Mouse (Mus musculus): ENCODE results near the gene Ttc27. TPM values are rescaled to one million over a fixed set of nuclear protein-coding genes. Genes with fewer than 3 reads are reported as not detected.

Gene Ttc27
- polyA plus RNA-seq, 1 experiment = 21.1 TPM

DNA sequence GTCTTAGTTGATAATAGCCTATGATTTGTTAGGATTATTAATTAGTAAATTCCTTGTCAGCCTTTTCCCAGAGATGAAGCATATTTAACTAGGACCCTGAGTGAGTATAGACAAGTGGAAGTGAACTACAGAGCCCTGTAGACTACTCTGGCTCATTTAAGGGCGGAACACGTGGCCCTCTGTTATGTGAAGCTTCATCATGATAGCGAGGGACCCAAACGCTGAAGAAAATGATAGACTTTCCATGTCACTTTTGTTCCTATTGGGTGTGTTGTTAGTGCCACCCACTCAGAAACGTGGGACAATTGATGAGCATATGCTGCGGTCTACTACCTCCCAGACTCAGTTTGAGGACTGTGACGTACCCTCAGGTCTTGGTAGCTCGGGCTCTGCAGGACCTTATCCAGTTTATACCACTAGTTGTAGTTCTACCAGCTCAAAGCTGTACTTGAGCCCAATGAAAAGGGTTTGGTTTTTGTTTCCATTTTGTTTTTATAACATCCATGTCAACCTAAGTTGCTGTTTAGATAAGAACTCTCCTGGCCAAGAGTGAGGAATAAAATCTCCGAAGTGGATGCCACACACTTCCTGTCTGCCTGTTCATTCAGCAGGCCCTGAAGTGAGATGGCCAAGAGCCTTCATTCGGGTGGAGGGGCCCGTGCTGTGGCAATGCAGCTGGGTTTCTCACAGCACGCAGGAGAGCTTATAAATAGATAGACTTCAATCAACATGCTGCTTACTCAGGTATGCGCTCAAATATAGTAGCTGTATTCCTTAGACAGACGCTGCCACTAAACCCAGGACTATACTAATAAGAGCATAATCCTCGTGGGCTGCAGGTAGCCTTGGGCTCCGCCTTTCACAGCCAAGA, 148.4 kb downstream of the Ttc27 start:
- H3K4me3 ChIP-seq (ENCODE audit: insufficient read depth, poor library complexity, severe bottlenecking) = no peak overlapping the region
- TF ChIP-seq CTCF (IDR thresholded peaks at IDR 0.05; ENCODE audit: control insufficient read depth, insufficient read depth, insufficient read length) (no peak), MAX (IDR thresholded peaks at IDR 0.05) (no peak), FOSL1 (IDR thresholded peaks at IDR 0.05; ENCODE audit: insufficient read depth, low read length, poor library complexity, severe bottlenecking) (no peak), USF1 (IDR thresholded peaks at IDR 0.05; ENCODE audit: low read depth) (no peak), CEBPB (IDR thresholded peaks at IDR 0.05; ENCODE audit: low read depth) (no peak), MYOD1 (IDR thresholded peaks at IDR 0.05; ENCODE audit: control insufficient read depth, insufficient read length, low read depth) (no peak), MYOG (IDR thresholded peaks at IDR 0.05; ENCODE audit: control insufficient read depth, extremely low read depth, insufficient read length) (no peak)

DNA sequence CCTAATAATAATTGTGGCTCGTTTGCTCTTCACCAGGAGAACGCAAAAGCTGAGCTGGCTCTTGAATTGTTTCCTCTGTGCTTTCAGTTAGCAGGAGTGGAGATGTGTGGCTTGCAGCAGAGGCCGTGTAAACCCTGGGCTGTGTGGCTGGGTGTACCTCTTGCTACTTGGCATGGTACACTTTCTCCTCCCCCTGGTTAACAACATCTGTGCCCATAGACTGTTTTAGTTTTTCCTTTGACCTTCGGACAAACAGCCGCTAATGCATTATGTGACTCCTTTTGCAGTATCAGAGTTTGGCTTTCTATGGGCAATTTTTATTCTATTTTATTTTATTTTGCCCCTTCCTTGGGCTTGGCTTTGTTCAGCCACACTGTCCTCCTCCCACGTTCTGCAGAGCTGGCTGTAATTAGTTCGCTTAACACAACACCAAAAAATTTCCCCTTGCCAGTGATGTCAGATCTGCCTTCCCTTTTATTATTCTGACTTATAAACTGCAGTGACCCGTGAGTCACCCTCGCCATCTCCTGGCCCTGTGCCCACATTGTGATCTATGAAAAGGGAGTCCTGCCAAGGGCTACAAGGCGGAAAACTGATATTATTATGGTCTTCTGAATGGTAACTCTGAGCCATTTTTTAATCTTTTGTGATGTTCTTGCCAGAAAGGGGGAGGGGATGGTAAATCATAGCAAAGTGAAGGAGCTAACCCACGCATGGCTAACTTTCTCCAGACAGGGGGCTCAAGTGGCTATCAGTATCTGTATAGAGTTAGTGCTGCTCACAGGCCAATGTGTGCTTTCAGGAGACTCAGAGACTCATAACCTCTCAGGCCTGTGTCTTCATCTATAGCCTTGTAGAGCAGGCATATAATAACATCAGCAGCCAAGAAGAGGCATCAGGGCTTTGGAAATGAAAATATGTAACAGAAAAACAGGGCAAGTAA, 149.3 kb downstream of the Ttc27 start:
- Histone ChIP-seq H3K4me3 (ENCODE audit: insufficient read depth, poor library complexity, severe bottlenecking) (no peak overlapping the region), H3K79me2 (ENCODE audit: control insufficient read depth, insufficient read depth) (no peaks in the 10 kb centered on the region), H3K79me3 (ENCODE audit: low read depth) (no peaks in the 10 kb centered on the region), H3K36me3 (ENCODE audit: control insufficient read depth, insufficient read depth) (no peaks in the 10 kb centered on the region), H3ac (ENCODE audit: control insufficient read depth, insufficient read length, low read depth) (no peak overlapping the region), H3K27me3 (ENCODE audit: control insufficient read depth, insufficient read depth, insufficient read length) (no peaks in the 10 kb centered on the region)
- no peak for TF ChIP-seq MYOG (IDR thresholded peaks at IDR 0.05; ENCODE audit: control insufficient read depth, extremely low read depth, insufficient read length)
- peak; percentile 29 for TF ChIP-seq FOSL1 (IDR thresholded peaks at IDR 0.05; ENCODE audit: insufficient read depth, low read length, poor library complexity, severe bottlenecking)
- TF ChIP-seq USF1 (IDR thresholded peaks at IDR 0.05; ENCODE audit: low read depth) = no peak
- no peak for TF ChIP-seq CEBPB (IDR thresholded peaks at IDR 0.05; ENCODE audit: low read depth)
- no peak for TF ChIP-seq MYOD1 (IDR thresholded peaks at IDR 0.05; ENCODE audit: control insufficient read depth, insufficient read length, low read depth)

More for the DNA sequence above, 148.4 kb downstream of the Ttc27 start:
- no peak overlapping the region for H3ac ChIP-seq (ENCODE audit: control insufficient read depth, insufficient read length, low read depth)
- H3K27me3 ChIP-seq (ENCODE audit: control insufficient read depth, insufficient read depth, insufficient read length) = no peaks in the 10 kb centered on the region
- no peaks in the 10 kb centered on the region for H3K79me2 ChIP-seq (ENCODE audit: control insufficient read depth, insufficient read depth)
- H3K36me3 ChIP-seq (ENCODE audit: control insufficient read depth, insufficient read depth) = no peaks in the 10 kb centered on the region
- H3K79me3 ChIP-seq (ENCODE audit: low read depth) = no peaks in the 10 kb centered on the region

DNA sequence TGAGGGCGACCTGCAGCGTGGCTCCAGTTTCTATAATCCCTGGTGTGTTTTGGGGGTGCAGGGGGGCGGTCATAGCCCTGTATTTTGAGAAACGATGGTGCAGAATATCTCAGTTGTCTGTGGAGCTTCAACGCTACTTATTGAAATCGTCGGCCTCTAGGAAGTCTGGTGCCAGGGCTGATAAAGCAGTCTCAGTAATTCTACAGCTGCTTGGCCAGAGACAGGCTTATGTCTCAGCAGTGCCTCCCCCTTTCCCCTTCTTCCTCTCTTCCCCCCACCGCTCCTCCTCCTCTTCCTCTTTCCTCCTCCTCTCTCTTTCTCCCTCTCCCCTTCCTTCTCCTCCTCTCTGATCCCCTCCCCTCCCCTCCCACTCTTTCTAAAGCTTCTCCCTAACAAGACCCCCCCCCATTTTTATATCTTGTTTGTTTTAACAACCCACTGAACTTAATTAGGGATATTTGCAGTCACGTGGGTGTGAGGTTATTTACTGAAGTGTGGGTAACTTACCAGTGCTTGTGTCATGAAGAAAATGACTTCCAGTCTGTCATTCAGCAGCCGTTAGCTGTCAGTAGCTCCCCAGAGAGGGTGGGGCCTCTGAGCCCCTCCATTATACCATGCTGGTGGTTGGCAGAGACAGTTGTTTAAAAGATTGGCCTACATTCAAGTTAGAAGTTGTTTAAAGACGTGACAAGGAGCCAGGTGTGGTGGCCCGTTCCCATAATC, 150.8 kb downstream of the Ttc27 start:
- TF ChIP-seq CEBPB (IDR thresholded peaks at IDR 0.05; ENCODE audit: low read depth) = no peak
- TF ChIP-seq USF1 (IDR thresholded peaks at IDR 0.05; ENCODE audit: low read depth) = no peak
- no peak for TF ChIP-seq FOSL1 (IDR thresholded peaks at IDR 0.05; ENCODE audit: insufficient read depth, low read length, poor library complexity, severe bottlenecking)
- Histone ChIP-seq H3K36me3 (ENCODE audit: control insufficient read depth, insufficient read depth) (no peaks in the 10 kb centered on the region), H3K79me3 (ENCODE audit: low read depth) (no peaks in the 10 kb centered on the region), H3K27me3 (ENCODE audit: control insufficient read depth, insufficient read depth, insufficient read length) (no peaks in the 10 kb centered on the region), H3K4me3 (ENCODE audit: insufficient read depth, poor library complexity, severe bottlenecking) (no peak overlapping the region), H3ac (ENCODE audit: control insufficient read depth, insufficient read length, low read depth) (no peak overlapping the region), H3K79me2 (ENCODE audit: control insufficient read depth, insufficient read depth) (no peaks in the 10 kb centered on the region)

DNA sequence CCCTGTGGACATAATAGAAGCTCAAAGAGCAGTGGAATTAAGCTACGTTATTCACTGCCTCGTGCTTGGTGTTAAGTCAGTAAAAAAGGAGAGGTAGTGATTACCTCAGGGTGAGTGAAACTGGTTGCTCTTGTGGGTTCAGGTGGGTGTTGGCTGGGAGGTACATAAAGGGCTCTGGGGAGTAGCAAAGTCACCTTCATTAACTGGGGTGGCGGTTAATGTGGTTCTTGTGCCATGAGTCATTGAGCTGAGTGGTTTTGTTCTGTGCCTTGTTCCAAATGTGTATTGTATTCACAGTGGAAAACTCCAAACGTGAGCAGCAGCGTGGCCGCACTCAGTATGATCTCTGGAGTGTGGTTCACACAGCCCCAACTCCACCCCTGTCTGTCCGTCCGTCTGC, 152.0 kb downstream of the Ttc27 start:
- Histone ChIP-seq H3K4me3 (ENCODE audit: insufficient read depth, poor library complexity, severe bottlenecking) (no peak overlapping the region), H3ac (ENCODE audit: control insufficient read depth, insufficient read length, low read depth) (no peak overlapping the region), H3K79me2 (ENCODE audit: control insufficient read depth, insufficient read depth) (no peaks in the 10 kb centered on the region), H3K27me3 (ENCODE audit: control insufficient read depth, insufficient read depth, insufficient read length) (no peaks in the 10 kb centered on the region), H3K36me3 (ENCODE audit: control insufficient read depth, insufficient read depth) (no peaks in the 10 kb centered on the region), H3K79me3 (ENCODE audit: low read depth) (no peaks in the 10 kb centered on the region)
- peak; percentile 65 for TF ChIP-seq FOSL1 (IDR thresholded peaks at IDR 0.05; ENCODE audit: insufficient read depth, low read length, poor library complexity, severe bottlenecking)
- TF ChIP-seq CTCF (IDR thresholded peaks at IDR 0.05; ENCODE audit: control insufficient read depth, insufficient read depth, insufficient read length) = no peak
- no peak for TF ChIP-seq CEBPB (IDR thresholded peaks at IDR 0.05; ENCODE audit: low read depth)
- peak; percentile 53 for TF ChIP-seq MAX (IDR thresholded peaks at IDR 0.05)

GRCm38 (mm10) chr17:74870177-74871160, 152.9 kb downstream of the Ttc27 start:
- Histone ChIP-seq H3K4me3 (ENCODE audit: insufficient read depth, poor library complexity, severe bottlenecking) (no peak overlapping the region), H3K79me2 (ENCODE audit: control insufficient read depth, insufficient read depth) (no peaks in the 10 kb centered on the region), H3K27me3 (ENCODE audit: control insufficient read depth, insufficient read depth, insufficient read length) (no peaks in the 10 kb centered on the region), H3K79me3 (ENCODE audit: low read depth) (no peaks in the 10 kb centered on the region), H3K36me3 (ENCODE audit: control insufficient read depth, insufficient read depth) (no peaks in the 10 kb centered on the region), H3ac (ENCODE audit: control insufficient read depth, insufficient read length, low read depth) (no peak overlapping the region)
- TF ChIP-seq USF1 (IDR thresholded peaks at IDR 0.05; ENCODE audit: low read depth) (no peak), CTCF (IDR thresholded peaks at IDR 0.05; ENCODE audit: control insufficient read depth, insufficient read depth, insufficient read length) (no peak), FOSL1 (IDR thresholded peaks at IDR 0.05; ENCODE audit: insufficient read depth, low read length, poor library complexity, severe bottlenecking) (peak; percentile 15), MYOG (IDR thresholded peaks at IDR 0.05; ENCODE audit: control insufficient read depth, extremely low read depth, insufficient read length) (no peak), CEBPB (IDR thresholded peaks at IDR 0.05; ENCODE audit: low read depth) (no peak), MYOD1 (IDR thresholded peaks at IDR 0.05; ENCODE audit: control insufficient read depth, insufficient read length, low read depth) (peak; percentile 27), MAX (IDR thresholded peaks at IDR 0.05) (peak; percentile 37)

Measured in C2C12 (cell line).